Mouse (Mus musculus) liver, adult 2 months (tissue): ENCODE data around the gene Ypel5. TPM values are rescaled to one million over a fixed set of nuclear protein-coding genes. Genes with fewer than 3 reads are reported as not detected.

Experiments
- DNase-seq: peaks from one replicate; pipeline ENCODE4 v3.0.0-alpha.2; 2011; ENCODE audit warnings: low read depth, low spot score; ENCODE audit errors: extremely low read depth
- H3K27ac ChIP-seq: fragments of 200-500 bp; replicated peaks from 2 replicates; pipeline ENCODE4 v1.5.1; 2012; ENCODE audit warnings: low read depth, mild to moderate bottlenecking, control low read depth, inconsistent platforms, low read length; ENCODE audit not compliant: insufficient read depth
- H3K27me3 ChIP-seq: fragments of 200-500 bp; 2 replicates; pipeline ENCODE4 v1.6.1; 2012; ENCODE audit warnings: mild to moderate bottlenecking, moderate library complexity, low read length, inconsistent platforms; ENCODE audit not compliant: control insufficient read depth, insufficient read depth
- H3K36me3 ChIP-seq: fragments of 200-500 bp; 2 replicates; pipeline ENCODE4 v1.6.1; 2012; ENCODE audit warnings: low read length, inconsistent platforms; ENCODE audit not compliant: control insufficient read depth, insufficient read depth
- H3K4me1 ChIP-seq: fragments of 200-500 bp; 2 replicates; pipeline ENCODE4 v1.6.1; 2011; ENCODE audit warnings: low read length; ENCODE audit not compliant: control insufficient read depth, insufficient read depth
- H3K4me3 ChIP-seq: fragments of 200-500 bp; 2 replicates; pipeline ENCODE4 v1.5.1; 2011; ENCODE audit warnings: low read depth, mild to moderate bottlenecking, control low read depth, low read length, moderate library complexity; ENCODE audit not compliant: insufficient read depth
- H3K79me2 ChIP-seq: fragments of 200-500 bp; 2 replicates; pipeline ENCODE4 v1.6.1; 2012; ENCODE audit warnings: inconsistent platforms, mild to moderate bottlenecking, low read length, moderate library complexity; ENCODE audit not compliant: control insufficient read depth, insufficient read depth
- H3K9ac ChIP-seq: fragments of 200-500 bp; 2 replicates; pipeline ENCODE4 v1.6.1; 2012; ENCODE audit warnings: low read depth, mild to moderate bottlenecking, control low read depth, inconsistent platforms, low read length
- CTCF ChIP-seq: fragments of 200-500 bp; IDR thresholded peaks from 2 replicates; pipeline ENCODE4 v1.5.1; 2011; ENCODE audit warnings: low read depth, low read length, control low read depth
- POLR2A ChIP-seq: fragments of 200-500 bp; IDR thresholded peaks from 2 replicates; pipeline ENCODE4 v1.6.1; 2011; ENCODE audit warnings: low read length, control low read depth; ENCODE audit not compliant: insufficient read depth; ENCODE audit errors: extremely low read depth
- WGBS: fragments of 180-500 bp; shearing (Covaris S2); methylation state at CpG from one replicate; pipeline ENCODE4 v1.1.7; 2018; 5-methylcytosine and 5-hydroxymethylcytosine counted together
- polyA plus RNA-seq: library from polyadenylated mRNA; depleted of rRNA; stranded (reverse); fragments of >200 nt; gene quantifications from 2 replicates; pipeline ENCODE4 v1.2.3, GENCODE M21; 2012
- total RNA-seq: library from RNA; depleted of rRNA; stranded (reverse); fragments of >200 nt; gene quantifications from 2 replicates; pipeline ENCODE4 v1.2.3, GENCODE M21; 2014

The Ypel5 gene
- total and polyA plus RNA-seq, 2 experiments = 16.4 to 52.8 TPM

GRCm38 (mm10) chr17:72819714-72820113 is 16.5 kb upstream of the Ypel5 start:
- no peak overlapping the region for H3K27ac ChIP-seq
- no peaks in the 10 kb centered on the region for H3K27me3 ChIP-seq
- TF ChIP-seq CTCF = no peak
- no peak for TF ChIP-seq POLR2A
- H3K4me1 ChIP-seq = no peaks in the 10 kb centered on the region
- H3K79me2 ChIP-seq = no peaks in the 10 kb centered on the region
- no peaks in the 10 kb centered on the region for H3K36me3 ChIP-seq
- H3K9ac ChIP-seq = no peak overlapping the region
- no peak overlapping the region for H3K4me3 ChIP-seq
- DNase-seq = no peak
- 80% methylated on average over 2 of the region's 2 CpGs for WGBS

- Histone ChIP-seq H3K4me3 (no peak overlapping the region), H3K79me2 (no peaks in the 10 kb centered on the region), H3K27me3 (no peaks in the 10 kb centered on the region), H3K27ac (no peak overlapping the region), H3K9ac (no peak overlapping the region), H3K4me1 (no peaks in the 10 kb centered on the region), H3K36me3 (no peaks in the 10 kb centered on the region)
- WGBS = 58% methylated on average over 4 of the region's 4 CpGs
- TF ChIP-seq CTCF = no peak
- no peak for TF ChIP-seq POLR2A
- DNase-seq = no peak
Measured at GRCm38 (mm10) chr17:72820425-72820824, 15.8 kb upstream of the Ypel5 start.

- Histone ChIP-seq H3K9ac (no peak overlapping the region), H3K4me3 (no peak overlapping the region), H3K27ac (no peak overlapping the region), H3K36me3 (no peaks in the 10 kb centered on the region), H3K4me1 (no peaks in the 10 kb centered on the region), H3K27me3 (no peaks in the 10 kb centered on the region), H3K79me2 (no peaks in the 10 kb centered on the region)
- TF ChIP-seq POLR2A = no peak
- no peak for TF ChIP-seq CTCF
- WGBS = 61% methylated on average over 1 of the region's 1 CpGs
- DNase-seq = no peak
Measured at GRCm38 (mm10) chr17:72821923-72822322, 14.3 kb upstream of the Ypel5 start.

GRCm38 (mm10) chr17:72826916-72827534 is 9.2 kb upstream of the Ypel5 start:
- H3K27ac ChIP-seq = no peak overlapping the region
- no peak overlapping the region for H3K4me3 ChIP-seq
- no peaks in the 10 kb centered on the region for H3K79me2 ChIP-seq
- no peak for TF ChIP-seq POLR2A
- no peak for TF ChIP-seq CTCF
- no peaks in the 10 kb centered on the region for H3K27me3 ChIP-seq
- H3K36me3 ChIP-seq = no peaks in the 10 kb centered on the region
- 97% methylated on average over 3 of the region's 3 CpGs for WGBS
- no peak overlapping the region for H3K9ac ChIP-seq
- peaks cover 5% of the 10 kb centered on the region; the same call in 1 of the 2 replicates for H3K4me1 ChIP-seq
- no peak for DNase-seq

- H3K9ac ChIP-seq = no peak overlapping the region
- H3K4me1 ChIP-seq = peaks cover 5% of the 10 kb centered on the region; the same call in 1 of the 2 replicates
- no peak for TF ChIP-seq POLR2A
- TF ChIP-seq CTCF = no peak
- no peak overlapping the region for H3K27ac ChIP-seq
- no peaks in the 10 kb centered on the region for H3K27me3 ChIP-seq
- no peak for DNase-seq
- 54% methylated on average over 3 of the region's 3 CpGs for WGBS
- no peak overlapping the region for H3K4me3 ChIP-seq
- H3K79me2 ChIP-seq = no peaks in the 10 kb centered on the region
- H3K36me3 ChIP-seq = no peaks in the 10 kb centered on the region
Measured at GRCm38 (mm10) chr17:72828027-72828678, 8.1 kb upstream of the Ypel5 start.

GRCm38 (mm10) chr17:72828687-72829086 is 7.6 kb upstream of the Ypel5 start:
- WGBS = 41% methylated on average over 8 of the region's 8 CpGs
- Histone ChIP-seq H3K27me3 (no peaks in the 10 kb centered on the region), H3K27ac (no peak overlapping the region), H3K79me2 (no peaks in the 10 kb centered on the region), H3K4me3 (no peak overlapping the region), H3K9ac (no peak overlapping the region), H3K36me3 (no peaks in the 10 kb centered on the region), H3K4me1 (peaks cover 5% of the 10 kb centered on the region; the same call in 1 of the 2 replicates)
- TF ChIP-seq POLR2A (no peak), CTCF (no peak)
- DNase-seq = no peak
